Mouse (Mus musculus) stomach, embryonic 14.5 days (tissue): ENCODE data around the gene Dpf1. TPM values are rescaled to one million over a fixed set of nuclear protein-coding genes. Genes with fewer than 3 reads are reported as not detected.
A peak's percentile ranks its signal among the peaks of the same experiment; 100 is the strongest.

Source experiments
- ATAC-seq: fragments of 200-750 bp; cut with Nextera tagmentation; 2 replicates; pipeline ENCODE4 v1.8.0; 2017; ENCODE audit warnings: low read depth, moderate TSS enrichment; ENCODE audit not compliant: insufficient number of reproducible peaks, insufficient read depth, low FRiP score
- H3K27ac ChIP-seq: fragments of 300-500 bp; sonication (generic); 2 replicates; pipeline ENCODE4 v1.5.1; 2014; ENCODE audit warnings: mild to moderate bottlenecking, low read length, moderate library complexity, mixed read lengths
- H3K27me3 ChIP-seq: fragments of 300-500 bp; sonication (generic); 2 replicates; pipeline ENCODE4 v1.6.1; 2014; ENCODE audit warnings: low read length, control low read depth, mixed read lengths; ENCODE audit not compliant: control insufficient read depth, insufficient read depth
- H3K36me3 ChIP-seq: fragments of 300-500 bp; sonication (generic); 2 replicates; pipeline ENCODE4 v1.6.1; 2014; ENCODE audit warnings: mild to moderate bottlenecking, control low read depth, low read length, moderate library complexity, mixed read lengths; ENCODE audit not compliant: control insufficient read depth, insufficient read depth
- H3K4me1 ChIP-seq: fragments of 300-500 bp; sonication (generic); 2 replicates; pipeline ENCODE4 v1.6.1; 2014; ENCODE audit warnings: low read length, control low read depth, mixed read lengths; ENCODE audit not compliant: control insufficient read depth, insufficient read depth
- H3K4me2 ChIP-seq: fragments of 300-500 bp; sonication (generic); replicated peaks from 2 replicates; pipeline ENCODE4 v1.6.1; 2014; ENCODE audit warnings: low read depth, low read length, control low read depth
- H3K4me3 ChIP-seq: fragments of 300-500 bp; sonication (generic); 2 replicates; pipeline ENCODE4 v1.5.1; 2014; ENCODE audit warnings: low read depth, low read length, control low read depth
- H3K9ac ChIP-seq: fragments of 300-500 bp; sonication (generic); replicated peaks from 2 replicates; pipeline ENCODE4 v1.6.1; 2014; ENCODE audit warnings: low read depth, mild to moderate bottlenecking, control low read depth, low read length, moderate library complexity, mixed read lengths
- H3K9me3 ChIP-seq: fragments of 300-500 bp; sonication (generic); 2 replicates; pipeline ENCODE4 v1.6.1; 2016; ENCODE audit warnings: low read depth, low read length, control low read depth; ENCODE audit not compliant: control insufficient read depth
- WGBS: fragments of 180-500 bp; shearing (Covaris S2); extraction: QIAGEN DNeasy Blood & Tissue Kit; methylation state at CpG from one replicate; pipeline ENCODE4 v1.1.7; 2014; 5-methylcytosine and 5-hydroxymethylcytosine counted together
- polyA plus RNA-seq: library from polyadenylated mRNA; unstranded; fragments of >200 nt; fragmentation: Nextera tagmentation; extraction: Ambion mirVana; gene quantifications from 2 replicates; pipeline ENCODE4 v1.2.1, GENCODE M21; 2014

Gene Dpf1
- polyA plus RNA-seq, 1 experiment from 2014 or later, result 6.0 TPM

GRCm38 (mm10) chr7:29302641-29303040 lies 1.1 kb upstream of the Dpf1 start:
- Histone ChIP-seq H3K4me1 (peaks cover 20% of the 10 kb centered on the region), H3K9ac (no peak overlapping the region), H3K9me3 (no peaks in the 10 kb centered on the region), H3K27ac (no peak overlapping the region), H3K4me3 (no peak overlapping the region), H3K4me2 (no peak overlapping the region), H3K27me3 (no peaks in the 10 kb centered on the region), H3K36me3 (no peaks in the 10 kb centered on the region)
- no peak for ATAC-seq
- WGBS, result 62% methylated on average over 7 of the region's 7 CpGs

DNA sequence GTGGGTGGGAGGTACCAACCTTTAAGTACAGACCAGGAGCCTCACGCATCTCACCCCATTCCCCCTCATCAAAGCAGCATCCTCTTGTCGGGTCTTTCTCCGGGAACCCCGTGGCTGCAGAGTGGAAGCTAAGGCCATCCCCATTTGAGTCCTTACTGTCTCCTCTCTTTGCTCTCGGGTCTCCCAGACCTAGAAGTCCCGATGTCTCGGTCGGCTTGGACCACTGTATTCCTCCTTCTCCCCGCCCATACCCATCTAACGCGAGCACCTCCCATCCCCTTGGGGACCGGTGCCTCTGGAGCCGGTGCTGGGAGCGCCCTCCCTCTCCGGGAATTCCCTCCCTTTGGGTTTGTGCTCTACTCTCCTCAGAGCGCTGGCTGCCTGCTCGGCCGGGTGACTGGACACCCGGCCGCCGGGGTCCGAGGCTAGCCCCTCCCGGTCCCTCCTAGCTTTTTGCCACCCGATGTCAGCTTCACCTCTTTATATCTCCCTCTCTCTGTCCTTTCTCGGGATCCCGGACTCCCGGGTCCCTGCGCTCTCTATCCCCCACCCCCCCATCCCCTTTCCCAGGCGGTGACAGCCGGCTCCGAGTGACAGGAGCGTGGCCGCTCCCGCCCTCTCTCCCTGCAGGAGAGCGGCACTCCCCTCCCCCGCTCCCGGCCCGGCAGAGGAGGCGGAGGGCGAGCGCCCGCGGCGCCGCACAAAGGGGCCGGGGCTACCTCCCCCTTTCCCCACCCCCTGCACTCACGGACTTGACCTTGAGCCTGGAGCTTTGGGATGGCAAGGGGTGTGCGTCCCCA lies 912 bp downstream of the Dpf1 start:
- WGBS, result under 1% methylated on average over 44 of the region's 48 CpGs
- ATAC-seq, result no peak
- Histone ChIP-seq H3K4me3 (peak overlapping the region; percentile 51), H3K9me3 (no peaks in the 10 kb centered on the region), H3K27ac (no peak overlapping the region), H3K4me2 (peak overlapping the region; percentile 99), H3K9ac (peak overlapping the region; percentile 42; the same call in 1 of the 2 replicates), H3K27me3 (0 out of 2 replicates have a peak, but pooled peaks cover 3% of the 10 kb centered on the region), H3K36me3 (no peaks in the 10 kb centered on the region), H3K4me1 (peaks cover 23% of the 10 kb centered on the region)

GRCm38 (mm10) chr7:29305263-29305988 lies 1.7 kb downstream of the Dpf1 start:
- Histone ChIP-seq H3K4me3 (peak overlapping the region; percentile 51), H3K4me1 (peaks cover 23% of the 10 kb centered on the region), H3K27me3 (0 out of 2 replicates have a peak, but pooled peaks cover 3% of the 10 kb centered on the region), H3K9me3 (no peaks in the 10 kb centered on the region), H3K27ac (no peak overlapping the region), H3K36me3 (no peaks in the 10 kb centered on the region), H3K4me2 (peak overlapping the region; percentile 99), H3K9ac (peak overlapping the region; percentile 42; the same call in 1 of the 2 replicates)
- no peak for ATAC-seq
- WGBS, result 35% methylated on average over 9 of the region's 9 CpGs

DNA sequence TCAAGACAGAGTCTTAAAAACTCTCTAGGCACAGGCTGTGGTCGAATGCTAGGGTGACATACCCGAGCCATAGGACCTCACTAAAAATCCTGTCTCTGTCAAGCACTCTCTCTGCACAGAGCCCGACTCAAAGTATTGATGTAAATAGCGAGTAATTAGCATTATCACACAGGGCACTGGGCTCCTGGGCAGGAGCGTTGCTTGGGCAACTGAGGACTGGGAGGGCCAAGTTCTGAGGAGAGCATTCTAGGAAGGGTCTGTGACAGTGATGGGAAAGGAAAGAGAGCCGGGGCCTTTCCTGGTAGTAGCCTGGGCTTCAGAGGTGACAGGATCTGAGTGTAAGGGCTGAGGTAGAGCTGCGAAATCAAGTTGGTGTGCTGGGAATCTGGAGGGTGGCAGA lies 2.4 kb downstream of the Dpf1 start:
- Histone ChIP-seq H3K4me3 (no peak overlapping the region), H3K9ac (no peak overlapping the region), H3K4me1 (peaks cover 23% of the 10 kb centered on the region), H3K36me3 (no peaks in the 10 kb centered on the region), H3K27me3 (0 out of 2 replicates have a peak, but pooled peaks cover 3% of the 10 kb centered on the region), H3K9me3 (no peaks in the 10 kb centered on the region), H3K27ac (no peak overlapping the region), H3K4me2 (no peak overlapping the region)
- WGBS, result 55% methylated on average over 7 of the region's 7 CpGs
- no peak for ATAC-seq

DNA sequence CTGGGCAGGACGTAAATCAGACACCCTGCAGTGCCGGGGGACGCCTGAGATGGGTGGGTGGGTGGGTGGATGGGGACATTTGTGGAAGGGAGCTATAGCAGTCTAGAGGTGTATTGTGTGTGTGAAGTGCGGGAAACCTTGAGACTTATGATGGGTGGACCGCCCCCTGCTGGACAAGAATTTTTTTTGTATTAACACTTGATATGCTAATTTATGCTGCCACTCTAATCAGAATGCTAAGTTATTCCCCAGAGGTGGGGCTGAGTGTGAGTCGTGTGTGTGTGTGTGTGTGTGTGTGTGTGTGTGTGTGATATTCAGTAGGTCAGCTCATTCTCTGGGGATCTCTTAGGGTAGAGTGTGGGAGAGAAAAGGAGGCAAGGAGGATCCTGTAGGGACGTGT lies 2.9 kb downstream of the Dpf1 start:
- no peak overlapping the region for H3K4me2 ChIP-seq
- peaks cover 23% of the 10 kb centered on the region for H3K4me1 ChIP-seq
- H3K27me3 ChIP-seq, result 0 out of 2 replicates have a peak, but pooled peaks cover 3% of the 10 kb centered on the region
- ATAC-seq, result no peak
- 29% methylated on average over 7 of the region's 7 CpGs for WGBS
- no peak overlapping the region for H3K9ac ChIP-seq
- H3K27ac ChIP-seq, result no peak overlapping the region
- no peak overlapping the region for H3K4me3 ChIP-seq
- H3K36me3 ChIP-seq, result no peaks in the 10 kb centered on the region; the same call in 1 of the 2 replicates
- no peaks in the 10 kb centered on the region for H3K9me3 ChIP-seq

DNA sequence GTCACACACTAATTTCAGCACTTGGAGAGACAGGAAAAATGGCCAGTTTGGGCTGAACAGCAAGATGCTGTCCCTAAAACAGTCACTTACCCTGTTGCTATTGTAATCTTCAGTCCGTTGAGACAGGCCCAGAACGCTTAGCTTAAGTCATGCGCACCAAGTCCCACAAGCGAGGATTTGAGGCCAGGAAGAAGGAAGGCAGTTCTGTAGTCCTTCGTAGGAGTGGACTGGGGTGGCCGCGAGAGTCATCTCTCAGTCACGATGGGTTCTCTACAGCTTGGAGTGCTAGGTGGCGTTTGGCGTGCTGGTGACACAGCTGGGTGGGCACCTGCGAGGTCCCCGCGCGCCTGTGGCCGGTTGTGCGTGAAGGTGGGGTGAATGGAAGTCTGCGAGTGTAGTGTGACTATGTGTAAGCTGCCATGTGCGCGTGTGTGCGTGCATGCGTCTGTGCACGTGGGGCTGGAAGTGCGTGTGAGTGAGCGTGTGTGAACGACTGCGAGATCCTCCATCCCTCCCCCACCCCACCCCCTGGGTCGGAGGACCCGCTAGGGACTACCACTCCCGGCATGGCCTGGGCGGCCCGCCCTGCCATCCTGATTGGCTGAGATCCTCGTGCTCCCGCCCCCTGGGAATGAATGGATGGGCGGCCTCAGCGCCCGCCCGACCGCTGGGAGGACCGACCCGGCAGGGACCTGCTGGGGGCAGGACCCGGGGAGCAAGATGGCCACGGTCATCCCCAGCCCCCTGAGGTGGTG lies 3.8 kb downstream of the Dpf1 start:
- Histone ChIP-seq H3K4me1 (peaks cover 23% of the 10 kb centered on the region), H3K27me3 (0 out of 2 replicates have a peak, but pooled peaks cover 3% of the 10 kb centered on the region), H3K9me3 (no peaks in the 10 kb centered on the region), H3K4me3 (peak overlapping the region; percentile 54), H3K27ac (no peak overlapping the region), H3K4me2 (peak overlapping the region; percentile 91), H3K9ac (0 out of 2 replicates have a peak overlapping the region, but pooled peaks have one; percentile 7), H3K36me3 (no peaks in the 10 kb centered on the region; the same call in 1 of the 2 replicates)
- ATAC-seq, result peak; percentile 83
- 2% methylated on average over 40 of the region's 42 CpGs for WGBS

GRCm38 (mm10) chr7:29309221-29309721 lies 5.5 kb downstream of the Dpf1 start:
- Histone ChIP-seq H3K27ac (no peak overlapping the region), H3K9me3 (no peaks in the 10 kb centered on the region), H3K4me1 (peaks cover 25% of the 10 kb centered on the region; the same call in 1 of the 2 replicates), H3K27me3 (0 out of 2 replicates have a peak, but pooled peaks cover 3% of the 10 kb centered on the region), H3K36me3 (no peaks in the 10 kb centered on the region; the same call in 1 of the 2 replicates), H3K4me3 (peak overlapping the region; percentile 54), H3K9ac (peak overlapping the region; percentile 60), H3K4me2 (peak overlapping the region; percentile 94)
- ATAC-seq, result no peak
- WGBS, result under 1% methylated on average over 36 of the region's 36 CpGs
